Mouse (Mus musculus): ENCODE measurements at regions not wholly inside any gene's neighbourhood (a gene's known extent, or its start where the extent isn't known, plus 50 kb on each side); places are given as distances from the start of the nearest gene placed in this dataset.

DNA sequence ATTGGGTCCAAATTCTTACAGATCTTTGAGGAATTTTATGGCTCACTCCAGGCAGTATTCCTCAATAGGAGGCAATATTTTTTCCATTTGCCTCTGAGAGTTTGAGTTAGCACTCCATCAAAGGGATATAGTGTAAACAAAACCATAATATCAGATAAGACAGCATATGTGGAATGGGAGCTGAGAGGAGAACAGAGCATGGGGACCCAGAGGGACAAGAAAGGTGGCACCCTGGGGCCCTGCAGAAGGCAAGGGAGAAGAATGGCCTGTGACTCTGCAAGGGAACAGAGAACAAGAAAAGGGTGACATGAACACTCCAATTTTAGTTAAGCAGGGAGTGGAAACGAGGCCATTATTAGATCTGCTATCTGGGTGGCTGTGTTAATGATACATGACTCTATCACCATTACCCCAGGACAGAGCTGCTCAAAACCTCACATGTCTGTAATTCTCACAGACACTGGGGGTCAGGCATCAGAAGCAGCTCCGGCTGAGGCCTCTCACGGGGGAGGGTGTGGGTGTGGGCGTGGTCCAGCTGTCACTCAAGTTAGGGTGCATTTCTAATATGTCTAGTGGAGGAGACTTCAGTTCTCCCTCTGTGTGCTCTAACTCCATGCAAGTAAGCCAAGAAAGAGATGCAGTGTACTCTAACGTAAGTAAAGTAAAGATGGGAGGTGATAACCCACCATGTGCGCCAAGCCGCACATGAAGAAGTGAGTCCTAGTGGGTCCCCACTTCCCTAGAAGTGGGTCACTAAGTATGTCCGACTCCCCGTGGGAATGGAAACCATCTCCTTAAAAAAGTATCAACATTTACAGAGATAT is 88.4 kb downstream of the Cd24a start:
- Histone ChIP-seq H3K4me2 (ENCODE audit: low read depth) (peak overlapping the region; percentile 85), H3K9me3 (ENCODE audit: control insufficient read depth, low read length) (no peaks in the 10 kb centered on the region), H3K4me1 (replicated peaks; ENCODE audit: control insufficient read depth in 2 of 2, insufficient read depth in 2 of 2, low read length in 1 of 2) (peaks cover 69 to 73% of the 10 kb centered on the region in 2 experiments), H3K4me3 (ENCODE audit: insufficient read depth in 1 of 2, low read depth in 2 of 2, low read length in 2 of 2) (peak overlapping the region; percentile 49 to 63), H3K27me3 (ENCODE audit: control insufficient read depth, insufficient read depth, low read length) (no peaks in the 10 kb centered on the region), H3K27ac (peak overlapping the region; percentile 86), H3K36me3 (replicated peaks; ENCODE audit: control insufficient read depth, insufficient read depth, low read depth) (no peaks in the 10 kb centered on the region), H3K9ac (replicated peaks) (peak overlapping the region; percentile 63)
- DNase-seq (ENCODE audit: low read depth in 3 of 3, low spot score in 3 of 3): peak; percentile 65 to 76 (median 67)
- peak; percentile 25; the same call in 1 of the 2 replicates for TF ChIP-seq CTCF (IDR thresholded peaks at IDR 0.05; ENCODE audit: low read depth)
- TF ChIP-seq EP300 (IDR thresholded peaks at IDR 0.05; ENCODE audit: low read depth): no peak
- peak; percentile 86 for ATAC-seq (ENCODE audit: insufficient read depth)
- 35% methylated on average over 9 of the region's 9 CpGs for WGBS (ENCODE audit: insufficient replicate concordance)

DNA sequence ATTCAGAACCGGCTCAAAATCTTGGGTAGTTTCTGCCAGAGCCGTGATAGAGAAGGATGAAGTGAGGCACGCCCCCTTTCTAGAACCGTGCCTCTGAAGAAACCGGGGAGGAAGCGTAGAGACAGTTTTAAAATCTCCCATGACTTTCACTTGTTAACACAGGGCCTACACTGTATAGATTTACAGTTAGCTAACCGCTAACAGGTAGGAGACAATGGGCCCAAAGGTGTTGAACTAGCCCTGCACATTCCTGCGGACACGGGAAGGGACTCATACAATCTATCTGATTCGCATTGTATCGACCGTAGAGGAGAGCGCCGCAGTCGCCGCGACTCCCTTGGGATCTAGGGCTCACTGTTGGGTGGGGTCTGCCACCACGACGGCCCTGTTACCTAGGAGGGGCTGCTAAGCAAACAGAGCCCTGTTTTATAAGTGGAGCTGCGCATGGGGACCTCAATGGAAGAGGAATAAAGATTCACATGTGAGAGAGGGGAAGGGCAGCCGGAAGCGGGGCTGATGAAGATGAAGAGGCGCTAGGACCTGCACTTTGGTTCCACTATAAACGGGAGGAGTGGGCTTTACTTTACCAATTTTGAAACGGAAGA is 89.1 kb downstream of the Cd24a start:
- Histone ChIP-seq H3K9ac (replicated peaks) (peak overlapping the region; percentile 63), H3K4me2 (ENCODE audit: low read depth) (peak overlapping the region; percentile 85), H3K27ac (peak overlapping the region; percentile 86), H3K4me3 (ENCODE audit: insufficient read depth in 1 of 2, low read depth in 2 of 2, low read length in 2 of 2) (peak overlapping the region; percentile 49 to 63), H3K4me1 (replicated peaks; ENCODE audit: control insufficient read depth in 2 of 2, insufficient read depth in 2 of 2, low read length in 1 of 2) (peaks cover 73 to 77% of the 10 kb centered on the region in 2 experiments), H3K36me3 (replicated peaks; ENCODE audit: control insufficient read depth, insufficient read depth, low read depth) (no peaks in the 10 kb centered on the region), H3K27me3 (ENCODE audit: control insufficient read depth, insufficient read depth, low read length) (no peaks in the 10 kb centered on the region), H3K9me3 (ENCODE audit: control insufficient read depth, low read length) (no peaks in the 10 kb centered on the region)
- peak; percentile 55; the same call in 1 of the 2 replicates for ATAC-seq (ENCODE audit: insufficient read depth)
- DNase-seq (ENCODE audit: low read depth in 3 of 3, low spot score in 3 of 3): no peak
- WGBS (ENCODE audit: insufficient replicate concordance): 40% methylated on average over 25 of the region's 25 CpGs
- no peak for TF ChIP-seq CTCF (IDR thresholded peaks at IDR 0.05; ENCODE audit: low read depth)
- TF ChIP-seq EP300 (IDR thresholded peaks at IDR 0.05; ENCODE audit: low read depth): no peak

DNA sequence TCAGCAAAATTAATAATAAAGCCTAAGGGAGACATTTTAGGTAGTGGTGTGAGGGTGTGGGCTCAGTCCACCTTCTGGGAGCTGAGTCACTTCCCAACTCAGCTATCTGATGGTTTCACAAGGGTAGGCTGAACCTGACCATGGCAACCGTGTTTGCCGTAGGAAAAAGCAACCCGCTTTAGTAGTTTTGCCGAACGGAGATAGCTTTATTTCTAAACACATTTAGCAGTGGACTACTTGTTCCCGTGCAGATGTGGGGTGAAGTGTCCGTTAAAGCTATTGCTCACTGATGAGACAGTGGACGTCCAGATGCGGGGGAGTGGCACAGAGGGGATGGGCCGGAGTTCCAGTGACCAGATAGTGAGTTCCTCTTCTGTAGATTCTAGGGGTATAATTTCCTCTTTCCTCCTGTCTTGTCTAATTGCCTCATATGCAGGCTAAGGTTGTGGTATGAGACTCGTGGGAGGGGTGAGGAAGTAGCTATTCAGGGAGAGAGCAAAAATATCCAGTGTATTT is 89.7 kb downstream of the Cd24a start:
- ATAC-seq (ENCODE audit: insufficient read depth): peak; percentile 72
- 16% methylated on average over 11 of the region's 11 CpGs for WGBS (ENCODE audit: insufficient replicate concordance)
- Histone ChIP-seq H3K4me2 (ENCODE audit: low read depth) (peak overlapping the region; percentile 85), H3K4me1 (replicated peaks; ENCODE audit: control insufficient read depth in 2 of 2, insufficient read depth in 2 of 2, low read length in 1 of 2) (peaks cover 73 to 77% of the 10 kb centered on the region in 2 experiments), H3K27ac (peak overlapping the region; percentile 86), H3K27me3 (ENCODE audit: control insufficient read depth, insufficient read depth, low read length) (no peaks in the 10 kb centered on the region), H3K9ac (replicated peaks) (peak overlapping the region; percentile 63), H3K36me3 (replicated peaks; ENCODE audit: control insufficient read depth, insufficient read depth, low read depth) (no peaks in the 10 kb centered on the region), H3K9me3 (ENCODE audit: control insufficient read depth, low read length) (no peaks in the 10 kb centered on the region), H3K4me3 (ENCODE audit: insufficient read depth in 1 of 2, low read depth in 2 of 2, low read length in 2 of 2) (peak overlapping the region; percentile 49 to 63)
- peak in 2 of 3 experiments; percentile 57 to 70 for DNase-seq (ENCODE audit: low read depth in 3 of 3, low spot score in 3 of 3)
- no peak for TF ChIP-seq CTCF (IDR thresholded peaks at IDR 0.05; ENCODE audit: low read depth)
- peak; percentile 50; the same call in 1 of the 2 replicates for TF ChIP-seq EP300 (IDR thresholded peaks at IDR 0.05; ENCODE audit: low read depth)

DNA sequence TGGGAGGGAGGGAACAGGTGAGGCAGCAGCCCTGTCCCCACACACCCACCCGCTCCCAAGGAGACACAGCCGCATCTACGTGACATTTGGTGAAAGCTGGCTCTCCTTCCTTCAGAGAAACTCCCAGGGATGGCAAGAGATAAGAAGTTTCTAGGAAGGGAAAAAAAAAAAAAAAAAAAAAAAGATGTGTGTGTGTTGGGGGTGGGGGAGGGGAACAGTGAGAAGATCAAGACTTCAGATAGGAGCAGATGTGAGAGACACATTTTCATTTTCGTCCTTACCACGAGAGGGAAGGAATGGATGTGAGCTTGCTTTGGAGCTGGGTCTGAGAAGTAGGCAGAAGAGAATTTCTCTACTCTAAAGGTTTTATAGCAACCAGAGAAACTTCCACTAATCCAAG is 91.4 kb downstream of the Cd24a start:
- Histone ChIP-seq H3K27ac (peak overlapping the region; percentile 73), H3K9ac (replicated peaks) (peak overlapping the region; percentile 46), H3K4me2 (ENCODE audit: low read depth) (peak overlapping the region; percentile 54), H3K27me3 (ENCODE audit: control insufficient read depth, insufficient read depth, low read length) (no peaks in the 10 kb centered on the region), H3K36me3 (replicated peaks; ENCODE audit: control insufficient read depth, insufficient read depth, low read depth) (no peaks in the 10 kb centered on the region), H3K4me3 (ENCODE audit: insufficient read depth in 1 of 2, low read depth in 2 of 2, low read length in 2 of 2) (no peak overlapping the region), H3K4me1 (replicated peaks; ENCODE audit: control insufficient read depth in 2 of 2, insufficient read depth in 2 of 2, low read length in 1 of 2) (peaks cover 74 to 77% of the 10 kb centered on the region in 2 experiments), H3K9me3 (ENCODE audit: control insufficient read depth, low read length) (no peaks in the 10 kb centered on the region)
- WGBS (ENCODE audit: insufficient replicate concordance): 23% methylated on average over 5 of the region's 5 CpGs
- DNase-seq (ENCODE audit: low read depth in 3 of 3, low spot score in 3 of 3) (peak in 1 of 3 experiments; percentile 67), ATAC-seq (ENCODE audit: insufficient read depth) (no peak)
- TF ChIP-seq CTCF (IDR thresholded peaks at IDR 0.05; ENCODE audit: low read depth) (no peak), EP300 (IDR thresholded peaks at IDR 0.05; ENCODE audit: low read depth) (peak; percentile 39; the same call in 1 of the 2 replicates)

DNA sequence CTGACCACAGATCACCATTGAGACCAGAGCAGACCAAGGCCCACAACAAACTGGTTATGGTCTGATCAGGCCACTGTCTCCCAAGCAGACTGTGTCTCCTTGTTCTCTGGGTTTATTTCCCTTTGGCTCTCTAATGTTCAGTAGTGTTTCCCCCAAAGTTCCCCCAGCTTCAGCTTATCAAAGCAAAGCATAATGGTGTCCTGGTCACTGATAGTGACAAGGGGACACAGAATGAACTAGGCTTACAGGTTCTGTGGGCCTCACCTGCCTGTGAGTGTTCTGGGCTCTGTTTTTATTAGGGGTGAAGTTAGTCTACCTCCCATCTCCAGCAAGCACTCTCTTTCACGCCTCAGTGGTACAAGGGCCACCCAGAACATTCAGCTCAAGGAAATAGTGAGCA is 92.7 kb downstream of the Cd24a start:
- Histone ChIP-seq H3K4me2 (ENCODE audit: low read depth) (peak overlapping the region; percentile 30; the same call in 1 of the 2 replicates), H3K4me1 (replicated peaks; ENCODE audit: control insufficient read depth in 2 of 2, insufficient read depth in 2 of 2, low read length in 1 of 2) (peaks cover 72 to 74% of the 10 kb centered on the region in 2 experiments), H3K27ac (peak overlapping the region; percentile 73), H3K9ac (replicated peaks) (peak overlapping the region; percentile 14), H3K4me3 (ENCODE audit: insufficient read depth in 1 of 2, low read depth in 2 of 2, low read length in 2 of 2) (no peak overlapping the region), H3K36me3 (replicated peaks; ENCODE audit: control insufficient read depth, insufficient read depth, low read depth) (no peaks in the 10 kb centered on the region), H3K27me3 (ENCODE audit: control insufficient read depth, insufficient read depth, low read length) (no peaks in the 10 kb centered on the region), H3K9me3 (ENCODE audit: control insufficient read depth, low read length) (no peaks in the 10 kb centered on the region)
- no peak for ATAC-seq (ENCODE audit: insufficient read depth)
- TF ChIP-seq EP300 (IDR thresholded peaks at IDR 0.05; ENCODE audit: low read depth) (peak; percentile 42), CTCF (IDR thresholded peaks at IDR 0.05; ENCODE audit: low read depth) (no peak)
- 69% methylated on average over 1 of the region's 1 CpGs for WGBS (ENCODE audit: insufficient replicate concordance)
- DNase-seq (ENCODE audit: low read depth in 3 of 3, low spot score in 3 of 3): no peak
